Mouse (Mus musculus): ENCODE results near the gene E2f3. TPM values are rescaled to one million over a fixed set of nuclear protein-coding genes. Genes with fewer than 3 reads are reported as not detected.

The E2f3 gene
- total and polyA plus RNA-seq, 2 experiments from 2014 or later = 3.5 to 12.4 TPM

DNA sequence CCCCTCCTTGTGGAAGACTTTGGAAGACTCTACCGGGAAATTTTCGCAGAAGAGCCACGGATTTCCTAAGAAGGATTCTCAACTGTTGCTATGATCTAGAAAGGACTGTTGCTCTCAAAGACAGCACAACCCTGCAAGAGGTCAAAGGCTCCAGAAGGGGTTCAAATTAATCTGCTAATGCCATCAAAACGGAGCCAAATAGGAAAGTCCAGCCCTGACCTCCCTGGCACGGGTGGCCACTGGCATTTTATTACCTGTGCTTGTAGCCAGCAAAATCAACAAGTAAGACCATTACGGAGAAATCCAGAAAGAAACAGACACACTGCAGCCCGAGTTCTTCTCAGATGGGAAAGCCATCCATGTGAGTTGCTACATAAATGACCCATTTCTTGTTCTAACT is 45.8 kb downstream of the E2f3 start:
- H3K4me3 ChIP-seq (ENCODE audit: low read length) = no peak overlapping the region
- no peak overlapping the region for H3K27ac ChIP-seq
- no peak overlapping the region for H3K9ac ChIP-seq (replicated peaks; ENCODE audit: low read length)
- TF ChIP-seq CTCF (IDR thresholded peaks at IDR 0.05; ENCODE audit: low read depth) = no peak
- H3K36me3 ChIP-seq (ENCODE audit: insufficient read depth, low read length) = no peaks in the 10 kb centered on the region
- H3K4me1 ChIP-seq (ENCODE audit: insufficient read depth, low read length) = no peaks in the 10 kb centered on the region
- no peaks in the 10 kb centered on the region for H3K27me3 ChIP-seq (ENCODE audit: insufficient read depth, low read length)
- whole genome bisulfite sequencing = 89% methylated on average over 7 of the region's 7 CpGs
- DNase-seq (ENCODE audit: low spot score) = no peak
- no peak for ATAC-seq
- no peaks in the 10 kb centered on the region for H3K9me3 ChIP-seq (ENCODE audit: low read length)
- no peak overlapping the region for H3K4me2 ChIP-seq (ENCODE audit: low read depth, low read length)

DNA sequence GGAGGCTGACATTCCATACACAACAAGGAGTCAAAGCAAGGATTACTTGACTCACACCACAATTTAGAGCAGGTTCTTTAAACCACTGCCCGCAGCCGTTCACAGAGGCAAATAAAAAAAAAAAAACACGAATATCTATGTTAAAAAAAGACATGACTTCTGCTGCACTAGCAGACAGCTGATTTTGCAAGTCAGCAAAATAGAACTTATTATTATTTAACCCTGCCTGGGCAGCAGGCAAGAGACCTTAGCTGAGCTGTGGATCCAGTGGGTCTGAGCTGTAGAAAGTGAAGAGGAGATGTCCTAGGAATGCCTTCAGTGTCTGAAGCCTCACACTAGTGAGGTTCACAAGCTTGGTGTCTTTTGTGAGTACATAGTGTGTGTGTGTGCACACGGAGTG is 46.5 kb downstream of the E2f3 start:
- no peak overlapping the region for H3K4me3 ChIP-seq (ENCODE audit: low read length)
- no peak overlapping the region for H3K4me2 ChIP-seq (ENCODE audit: low read depth, low read length)
- no peak overlapping the region for H3K27ac ChIP-seq
- WGBS = 78% methylated on average over 4 of the region's 4 CpGs
- H3K9ac ChIP-seq (replicated peaks; ENCODE audit: low read length) = no peak overlapping the region
- no peaks in the 10 kb centered on the region for H3K9me3 ChIP-seq (ENCODE audit: low read length)
- no peak for TF ChIP-seq CTCF (IDR thresholded peaks at IDR 0.05; ENCODE audit: low read depth)
- no peaks in the 10 kb centered on the region for H3K4me1 ChIP-seq (ENCODE audit: insufficient read depth, low read length)
- ATAC-seq (no peak), DNase-seq (ENCODE audit: low spot score) (no peak)
- H3K27me3 ChIP-seq (ENCODE audit: insufficient read depth, low read length) = no peaks in the 10 kb centered on the region
- H3K36me3 ChIP-seq (ENCODE audit: insufficient read depth, low read length) = no peaks in the 10 kb centered on the region

DNA sequence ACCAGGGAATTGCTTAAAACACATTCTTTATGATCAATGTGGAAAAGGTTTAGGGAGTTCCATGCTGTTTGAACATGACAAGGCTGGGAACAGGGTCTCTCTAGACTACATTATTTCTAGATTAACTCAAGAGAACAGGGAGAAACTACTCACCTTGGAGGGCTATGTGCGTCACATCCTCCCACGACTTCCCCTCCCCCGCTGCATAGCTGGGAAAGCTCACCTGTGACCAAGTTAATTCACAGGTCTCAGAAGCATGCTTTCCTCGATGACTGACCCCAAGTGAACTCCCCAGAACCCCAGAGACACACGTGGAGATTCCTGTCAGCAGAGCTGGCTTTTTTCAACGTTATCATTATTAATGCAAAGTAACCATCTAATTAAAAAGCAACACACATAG is 47.1 kb downstream of the E2f3 start:
- H3K36me3 ChIP-seq (ENCODE audit: insufficient read depth, low read length) = no peaks in the 10 kb centered on the region
- 85% methylated on average over 6 of the region's 6 CpGs for WGBS

DNA sequence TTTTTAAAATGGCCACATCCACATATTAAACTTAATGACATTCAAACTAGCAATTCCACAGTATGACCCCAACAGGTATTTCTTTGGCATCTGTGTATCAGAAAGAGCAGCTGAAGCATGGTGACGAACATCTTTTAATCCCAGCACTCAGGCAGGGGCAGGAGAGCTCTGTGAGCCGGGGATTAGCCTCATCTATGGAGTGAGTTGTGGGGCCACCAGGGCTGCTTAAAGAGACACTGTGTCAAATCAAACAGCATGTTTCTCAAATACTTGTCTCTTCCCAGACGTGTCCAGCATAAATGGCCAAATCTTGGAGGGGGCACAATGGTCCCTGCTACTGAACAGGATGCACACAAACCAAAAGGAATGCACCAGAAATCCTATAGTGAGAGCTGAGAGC is 59.7 kb downstream of the E2f3 start:
- no peak overlapping the region for H3K4me3 ChIP-seq (ENCODE audit: low read length)
- no peaks in the 10 kb centered on the region for H3K36me3 ChIP-seq (ENCODE audit: insufficient read depth, low read length)
- DNase-seq (ENCODE audit: low spot score) (no peak), ATAC-seq (0 out of 2 replicates have a peak, but pooled peaks have one; percentile 18)
- no peaks in the 10 kb centered on the region for H3K27me3 ChIP-seq (ENCODE audit: insufficient read depth, low read length)
- no peak for TF ChIP-seq CTCF (IDR thresholded peaks at IDR 0.05; ENCODE audit: low read depth)
- no peak overlapping the region for H3K9ac ChIP-seq (replicated peaks; ENCODE audit: low read length)
- no peaks in the 10 kb centered on the region for H3K4me1 ChIP-seq (ENCODE audit: insufficient read depth, low read length)
- no peaks in the 10 kb centered on the region for H3K9me3 ChIP-seq (ENCODE audit: low read length)
- H3K4me2 ChIP-seq (ENCODE audit: low read depth, low read length) = no peak overlapping the region
- 60% methylated on average over 3 of the region's 3 CpGs for WGBS
- no peak overlapping the region for H3K27ac ChIP-seq

More for the DNA sequence above, 47.1 kb downstream of the E2f3 start:
- H3K4me3 ChIP-seq (ENCODE audit: low read length) = no peak overlapping the region
- no peak for TF ChIP-seq CTCF (IDR thresholded peaks at IDR 0.05; ENCODE audit: low read depth)
- no peak overlapping the region for H3K9ac ChIP-seq (replicated peaks; ENCODE audit: low read length)
- no peak for ATAC-seq
- no peaks in the 10 kb centered on the region for H3K27me3 ChIP-seq (ENCODE audit: insufficient read depth, low read length)
- H3K4me1 ChIP-seq (ENCODE audit: insufficient read depth, low read length) = no peaks in the 10 kb centered on the region
- no peak for DNase-seq (ENCODE audit: low spot score)
- H3K27ac ChIP-seq = no peak overlapping the region
- H3K9me3 ChIP-seq (ENCODE audit: low read length) = no peaks in the 10 kb centered on the region
- H3K4me2 ChIP-seq (ENCODE audit: low read depth, low read length) = no peak overlapping the region

DNA sequence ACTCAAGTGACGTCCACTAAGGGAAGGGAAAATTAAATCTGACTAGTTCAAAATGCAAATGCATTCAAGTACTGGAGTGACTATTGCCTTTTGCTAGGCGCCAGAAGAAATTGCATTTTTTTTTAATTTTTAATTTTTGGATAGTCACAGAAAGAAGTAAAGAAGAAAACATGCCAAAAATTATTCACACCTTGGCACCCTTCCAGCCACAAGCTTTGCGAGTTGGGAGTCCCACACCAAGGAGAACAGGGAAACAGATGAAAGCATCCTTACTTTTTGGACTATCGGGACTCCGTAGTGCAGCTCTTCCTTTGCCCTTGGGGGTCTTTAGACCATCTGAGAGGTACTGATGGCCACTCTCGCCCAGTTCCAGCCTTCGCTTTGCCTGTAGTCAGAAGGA is 66.0 kb downstream of the E2f3 start:
- no peaks in the 10 kb centered on the region for H3K27me3 ChIP-seq (ENCODE audit: insufficient read depth, low read length)
- H3K9ac ChIP-seq (replicated peaks; ENCODE audit: low read length) = no peak overlapping the region
- no peak overlapping the region for H3K4me2 ChIP-seq (ENCODE audit: low read depth, low read length)
- ATAC-seq = no peak
- WGBS = 80% methylated on average over 7 of the region's 7 CpGs
- TF ChIP-seq CTCF (IDR thresholded peaks at IDR 0.05; ENCODE audit: low read depth) = no peak
- no peak overlapping the region for H3K27ac ChIP-seq
- no peak overlapping the region for H3K4me3 ChIP-seq (ENCODE audit: low read length)
- no peak for DNase-seq (ENCODE audit: low spot score)
- peaks cover 8% of the 10 kb centered on the region; the same call in 1 of the 2 replicates for H3K36me3 ChIP-seq (ENCODE audit: insufficient read depth, low read length)
- no peaks in the 10 kb centered on the region for H3K9me3 ChIP-seq (ENCODE audit: low read length)
- no peaks in the 10 kb centered on the region for H3K4me1 ChIP-seq (ENCODE audit: insufficient read depth, low read length)

DNA sequence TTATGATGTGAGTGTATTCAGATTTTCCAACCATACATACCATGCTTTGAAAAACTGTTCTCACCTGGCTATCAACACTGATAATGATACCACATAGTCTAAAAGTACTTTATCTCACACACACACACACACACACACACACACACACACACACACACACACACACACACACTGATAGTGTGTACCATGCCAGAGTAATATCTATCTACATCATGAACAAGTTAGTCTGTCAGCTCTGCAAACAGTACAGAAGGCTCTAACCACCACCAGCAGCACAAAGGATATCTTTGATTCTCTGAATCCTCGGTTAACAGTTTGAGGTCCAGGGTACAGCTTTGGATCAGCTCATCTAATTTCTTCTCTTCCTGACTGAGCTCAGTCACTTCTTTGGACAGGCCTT is 69.3 kb downstream of the E2f3 start:
- DNase-seq (ENCODE audit: low spot score) (no peak), ATAC-seq (no peak)
- Histone ChIP-seq H3K4me1 (ENCODE audit: insufficient read depth, low read length) (no peaks in the 10 kb centered on the region), H3K36me3 (ENCODE audit: insufficient read depth, low read length) (peaks cover 12% of the 10 kb centered on the region; the same call in 1 of the 2 replicates), H3K9me3 (ENCODE audit: low read length) (no peaks in the 10 kb centered on the region), H3K27ac (no peak overlapping the region), H3K9ac (replicated peaks; ENCODE audit: low read length) (no peak overlapping the region), H3K4me3 (ENCODE audit: low read length) (no peak overlapping the region), H3K4me2 (ENCODE audit: low read depth, low read length) (no peak overlapping the region), H3K27me3 (ENCODE audit: insufficient read depth, low read length) (no peaks in the 10 kb centered on the region)
- WGBS = 75% methylated on average over 1 of the region's 1 CpGs
- no peak for TF ChIP-seq CTCF (IDR thresholded peaks at IDR 0.05; ENCODE audit: low read depth)

DNA sequence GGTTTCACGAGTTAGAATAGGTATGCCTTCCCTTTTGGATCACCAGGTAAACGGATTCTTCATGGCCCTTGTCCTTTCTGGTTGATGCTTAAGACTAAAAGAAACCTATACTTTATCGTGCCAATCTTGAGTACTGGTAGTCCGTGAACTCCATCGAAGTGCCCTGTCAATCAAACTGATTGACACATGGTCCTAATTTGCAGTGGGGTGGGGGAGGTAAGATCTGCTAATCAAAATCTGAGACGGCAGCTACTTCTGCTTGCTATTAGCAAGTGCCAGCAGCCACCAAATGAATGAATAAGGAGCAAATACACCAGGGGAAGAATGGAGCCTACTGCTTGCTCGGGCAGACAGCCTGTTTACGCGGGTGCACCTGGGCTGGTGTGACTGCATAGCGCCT is 72.3 kb downstream of the E2f3 start:
- no peak for TF ChIP-seq CTCF (IDR thresholded peaks at IDR 0.05; ENCODE audit: low read depth)
- no peak overlapping the region for H3K27ac ChIP-seq
- no peak overlapping the region for H3K9ac ChIP-seq (replicated peaks; ENCODE audit: low read length)
- peaks cover 21% of the 10 kb centered on the region; the same call in 1 of the 2 replicates for H3K36me3 ChIP-seq (ENCODE audit: insufficient read depth, low read length)
- H3K9me3 ChIP-seq (ENCODE audit: low read length) = no peaks in the 10 kb centered on the region
- ATAC-seq (no peak), DNase-seq (ENCODE audit: low spot score) (no peak)
- H3K27me3 ChIP-seq (ENCODE audit: insufficient read depth, low read length) = no peaks in the 10 kb centered on the region
- 87% methylated on average over 10 of the region's 10 CpGs for WGBS
- no peak overlapping the region for H3K4me3 ChIP-seq (ENCODE audit: low read length)
- H3K4me2 ChIP-seq (ENCODE audit: low read depth, low read length) = no peak overlapping the region
- no peaks in the 10 kb centered on the region for H3K4me1 ChIP-seq (ENCODE audit: insufficient read depth, low read length)
